Mouse (Mus musculus) liver, embryonic 14.5 days (tissue): ENCODE results near the gene Arhgef19.

Experiments used
- CTCF ChIP-seq: IDR thresholded peaks from 2 replicates; pipeline ENCODE4 v1.5.1; 2016; ENCODE audit warnings: antibody characterized with exemption, low read depth, control low read depth
- EP300 ChIP-seq: IDR thresholded peaks from 2 replicates; pipeline ENCODE4 v1.6.1; 2016; ENCODE audit warnings: antibody characterized with exemption, low read depth

GRCm38 (mm10) chr4:141207081-141207480 is 32.2 kb upstream of the Arhgef19 start:
- no peak for TF ChIP-seq CTCF
- TF ChIP-seq EP300, result no peak
